Mouse (Mus musculus) heart, embryonic 16.5 days (tissue): ENCODE data around the gene Rnf144b. TPM values are rescaled to one million over a fixed set of nuclear protein-coding genes. Genes with fewer than 3 reads are reported as not detected.

Experiments
- ATAC-seq: fragments of 200-750 bp; cut with Nextera tagmentation; replicated peaks from 2 replicates; pipeline ENCODE4 v1.8.0; 2017; ENCODE audit warnings: moderate number of reproducible peaks; ENCODE audit not compliant: insufficient read depth, low FRiP score; ENCODE audit errors: extremely low read depth
- H3K27ac ChIP-seq: fragments of 300-500 bp; sonication (generic); 2 replicates; pipeline ENCODE4 v1.5.1; 2014; ENCODE audit warnings: mild to moderate bottlenecking, low read length, control low read depth, moderate library complexity
- H3K27me3 ChIP-seq: fragments of 300-500 bp; sonication (generic); 2 replicates; pipeline ENCODE4 v1.6.1; 2014; ENCODE audit warnings: low read length, mixed read lengths; ENCODE audit not compliant: control insufficient read depth, insufficient read depth
- H3K36me3 ChIP-seq: fragments of 300-500 bp; sonication (generic); 2 replicates; pipeline ENCODE4 v1.6.1; 2014; ENCODE audit not compliant: control insufficient read depth, insufficient read depth
- H3K4me1 ChIP-seq: fragments of 300-500 bp; sonication (generic); 2 replicates; pipeline ENCODE4 v1.6.1; 2014; ENCODE audit warnings: low read length, mixed read lengths; ENCODE audit not compliant: control insufficient read depth, insufficient read depth
- H3K4me2 ChIP-seq: fragments of 300-500 bp; sonication (generic); 2 replicates; pipeline ENCODE4 v1.6.1; 2014; ENCODE audit warnings: low read depth, mild to moderate bottlenecking, control low read depth, low read length
- H3K4me3 ChIP-seq: fragments of 300-500 bp; sonication (generic); 2 replicates; pipeline ENCODE4 v1.5.1; 2014; ENCODE audit warnings: mild to moderate bottlenecking, control low read depth, low read length
- H3K9ac ChIP-seq: fragments of 300-500 bp; sonication (generic); 2 replicates; pipeline ENCODE4 v1.6.1; 2014; ENCODE audit warnings: low read length, control low read depth
- H3K9me3 ChIP-seq: fragments of 300-500 bp; sonication (generic); replicated peaks from 2 replicates; pipeline ENCODE4 v1.6.1; 2016; ENCODE audit warnings: low read length; ENCODE audit not compliant: control insufficient read depth
- WGBS: fragments of 180-500 bp; shearing (Covaris S2); extraction: QIAGEN DNeasy Blood & Tissue Kit; methylation state at CpG from one replicate; pipeline ENCODE4 v1.1.7; 2014; 5-methylcytosine and 5-hydroxymethylcytosine counted together
- polyA plus RNA-seq: library from polyadenylated mRNA; unstranded; fragments of >200 nt; fragmentation: Nextera tagmentation; extraction: Ambion mirVana; gene quantifications from 2 replicates; pipeline ENCODE4 v1.2.1, GENCODE M21; 2015

The Rnf144b gene
- polyA plus RNA-seq, 1 experiment from 2014 or later = 1.5 TPM

DNA sequence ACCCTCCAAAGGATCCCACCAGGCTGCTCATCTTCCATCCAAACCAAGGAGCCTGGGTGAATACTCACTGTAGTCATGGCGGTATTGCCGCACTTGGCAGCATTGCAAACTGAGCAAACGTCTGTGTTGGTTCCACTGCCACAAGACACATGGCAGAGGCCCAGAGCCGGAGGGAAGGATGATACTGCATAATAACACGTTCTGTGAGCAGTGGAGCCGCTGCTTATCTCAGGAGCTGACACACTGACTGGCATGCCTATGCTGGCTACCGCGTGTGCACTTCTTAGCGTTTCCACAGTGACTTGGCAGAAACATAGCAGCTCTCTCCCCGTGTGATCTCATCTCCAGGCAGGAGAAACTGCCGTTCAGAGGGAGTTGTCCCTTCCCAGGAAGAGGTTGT is 122.3 kb downstream of the Rnf144b start:
- 0 out of 2 replicates have a peak overlapping the region, but pooled peaks have one; percentile 25 for H3K4me2 ChIP-seq
- no peaks in the 10 kb centered on the region for H3K27me3 ChIP-seq
- peaks cover 27% of the 10 kb centered on the region for H3K4me1 ChIP-seq
- no peak overlapping the region for H3K4me3 ChIP-seq
- ATAC-seq = peak; percentile 93
- H3K36me3 ChIP-seq = peaks cover 6% of the 10 kb centered on the region; the same call in 1 of the 2 replicates
- peak overlapping the region; percentile 76 for H3K27ac ChIP-seq
- no peaks in the 10 kb centered on the region for H3K9me3 ChIP-seq
- WGBS = 29% methylated on average over 11 of the region's 11 CpGs
- H3K9ac ChIP-seq = no peak overlapping the region

DNA sequence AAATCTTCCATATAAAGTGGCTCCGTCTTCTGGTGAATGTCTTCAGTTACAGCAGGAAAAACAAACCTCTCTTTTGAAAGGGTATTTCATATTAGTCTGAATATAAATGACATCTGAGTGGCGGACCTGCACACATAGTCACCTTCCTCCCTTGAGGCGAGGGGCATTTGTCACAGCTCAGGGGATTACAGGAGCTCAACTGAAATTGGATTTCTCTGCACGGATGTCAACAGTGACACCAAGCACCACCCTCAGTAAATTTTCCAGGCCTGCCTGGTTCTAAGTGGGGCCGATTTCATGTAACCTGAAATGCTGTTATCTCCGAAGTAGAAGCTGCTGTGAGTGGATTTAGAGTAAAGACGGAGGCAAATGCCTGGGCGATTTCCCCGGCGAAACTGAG is 124.0 kb downstream of the Rnf144b start:
- H3K27ac ChIP-seq = no peak overlapping the region

DNA sequence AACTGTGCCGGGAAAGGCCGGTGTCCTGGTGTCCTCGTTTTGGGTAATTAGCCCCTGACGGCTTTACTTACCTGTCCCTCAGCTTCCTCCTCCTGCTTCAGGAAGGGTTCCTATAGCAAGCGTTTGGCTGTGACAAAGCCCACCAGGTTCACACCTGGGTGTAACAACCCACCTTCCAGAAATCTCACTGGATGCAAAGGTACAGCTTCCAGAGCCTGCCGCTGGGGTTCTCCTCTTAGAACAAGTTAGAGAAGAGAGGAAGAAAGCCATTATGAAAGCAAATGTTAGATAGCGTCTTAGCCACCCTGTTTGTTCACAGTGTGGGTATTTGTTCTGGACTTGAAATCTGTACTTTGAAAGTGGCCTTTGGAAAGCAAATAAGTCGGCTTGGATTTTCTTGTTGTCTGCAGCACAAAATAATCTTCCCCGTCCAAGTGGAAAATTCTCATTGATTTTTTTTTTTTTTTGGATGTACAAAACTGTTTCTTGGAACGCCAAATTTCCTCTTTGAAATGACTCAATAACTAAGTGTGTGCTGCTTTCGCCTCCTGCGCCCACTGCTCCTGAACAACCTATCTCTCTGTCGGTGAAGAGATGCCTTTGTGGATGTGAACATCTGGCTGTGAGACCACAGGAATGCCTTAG is 124.8 kb downstream of the Rnf144b start:
- H3K36me3 ChIP-seq = peaks cover 6% of the 10 kb centered on the region; the same call in 1 of the 2 replicates
- H3K4me1 ChIP-seq = peaks cover 35% of the 10 kb centered on the region
- 64% methylated on average over 13 of the region's 13 CpGs for WGBS
- no peak for ATAC-seq
- no peak overlapping the region for H3K27ac ChIP-seq
- no peak overlapping the region for H3K9ac ChIP-seq
- no peaks in the 10 kb centered on the region for H3K27me3 ChIP-seq
- H3K4me3 ChIP-seq = no peak overlapping the region
- no peak overlapping the region for H3K4me2 ChIP-seq
- H3K9me3 ChIP-seq = no peaks in the 10 kb centered on the region

More for the DNA sequence above, 124.0 kb downstream of the Rnf144b start:
- H3K4me3 ChIP-seq = no peak overlapping the region
- no peaks in the 10 kb centered on the region for H3K27me3 ChIP-seq
- no peak for ATAC-seq
- H3K9ac ChIP-seq = no peak overlapping the region
- no peak overlapping the region for H3K4me2 ChIP-seq
- 45% methylated on average over 10 of the region's 10 CpGs for WGBS
- peaks cover 31% of the 10 kb centered on the region for H3K4me1 ChIP-seq
- no peaks in the 10 kb centered on the region for H3K9me3 ChIP-seq
- peaks cover 6% of the 10 kb centered on the region; the same call in 1 of the 2 replicates for H3K36me3 ChIP-seq

DNA sequence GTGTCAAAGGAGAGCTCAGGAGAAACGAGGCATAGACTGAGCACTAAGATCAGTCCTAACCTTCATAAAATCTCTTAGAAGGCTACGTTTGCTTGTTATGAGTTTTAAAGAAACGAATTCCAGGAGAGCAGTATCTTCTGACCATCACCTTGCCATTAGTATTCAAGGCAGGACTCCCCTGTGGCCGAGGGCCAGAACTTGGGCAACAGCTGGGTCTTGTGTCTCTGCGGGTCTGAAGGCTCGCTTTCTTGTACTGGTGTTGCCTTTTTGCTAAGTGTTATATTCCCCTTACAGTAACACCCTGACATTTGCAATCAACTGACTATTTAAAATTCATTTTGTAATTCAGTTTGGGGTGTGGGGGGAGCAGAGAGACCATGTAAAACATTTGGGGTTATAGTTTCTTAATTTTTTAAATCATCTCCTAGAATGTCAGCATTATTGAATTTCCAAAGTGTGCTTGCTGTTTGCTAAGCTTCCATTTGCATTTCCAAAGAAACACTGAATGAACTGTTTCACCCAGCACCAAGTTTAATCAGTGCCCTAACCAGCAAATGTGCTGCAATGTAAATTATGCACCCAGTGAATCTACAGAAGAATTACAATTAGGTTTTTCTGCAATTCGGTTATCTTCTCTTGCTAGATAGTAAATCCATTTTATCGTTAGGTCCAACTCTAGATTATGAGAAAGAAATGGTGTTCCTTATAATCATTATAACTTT is 126.0 kb downstream of the Rnf144b start:
- Histone ChIP-seq H3K27ac (no peak overlapping the region), H3K9ac (no peak overlapping the region), H3K9me3 (no peaks in the 10 kb centered on the region), H3K4me2 (no peak overlapping the region), H3K36me3 (peaks cover under 1% of the 10 kb centered on the region; the same call in 1 of the 2 replicates), H3K4me1 (peaks cover 35% of the 10 kb centered on the region), H3K27me3 (no peaks in the 10 kb centered on the region), H3K4me3 (no peak overlapping the region)
- WGBS = 78% methylated on average over 8 of the region's 8 CpGs
- ATAC-seq = no peak

DNA sequence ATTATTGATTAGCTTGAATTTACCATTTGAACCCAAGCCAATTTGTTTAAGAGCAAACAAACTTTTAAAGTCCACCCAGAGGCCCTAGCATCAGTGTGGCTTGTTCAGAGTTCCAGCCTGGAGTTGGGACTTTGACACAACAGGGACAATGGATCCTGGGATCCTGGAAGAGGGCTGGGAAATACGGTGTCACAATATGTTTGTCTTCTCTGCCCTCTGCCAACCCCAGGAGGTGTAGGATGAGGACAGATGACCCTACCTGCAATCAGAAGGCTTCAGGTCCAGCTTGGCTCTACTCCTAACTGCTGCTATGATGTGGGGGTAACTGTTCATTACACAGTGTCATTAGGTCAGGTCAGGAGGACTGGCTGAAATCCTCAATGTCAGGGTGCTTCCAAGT is 128.2 kb downstream of the Rnf144b start:
- no peak overlapping the region; the same call in 1 of the 2 replicates for H3K27ac ChIP-seq
- H3K4me3 ChIP-seq = no peak overlapping the region
- no peak overlapping the region for H3K4me2 ChIP-seq
- H3K36me3 ChIP-seq = no peaks in the 10 kb centered on the region
- H3K27me3 ChIP-seq = no peaks in the 10 kb centered on the region
- H3K9ac ChIP-seq = no peak overlapping the region
- H3K4me1 ChIP-seq = peaks cover 22% of the 10 kb centered on the region
- WGBS = 61% methylated on average over 1 of the region's 1 CpGs
- no peaks in the 10 kb centered on the region for H3K9me3 ChIP-seq
- no peak for ATAC-seq

DNA sequence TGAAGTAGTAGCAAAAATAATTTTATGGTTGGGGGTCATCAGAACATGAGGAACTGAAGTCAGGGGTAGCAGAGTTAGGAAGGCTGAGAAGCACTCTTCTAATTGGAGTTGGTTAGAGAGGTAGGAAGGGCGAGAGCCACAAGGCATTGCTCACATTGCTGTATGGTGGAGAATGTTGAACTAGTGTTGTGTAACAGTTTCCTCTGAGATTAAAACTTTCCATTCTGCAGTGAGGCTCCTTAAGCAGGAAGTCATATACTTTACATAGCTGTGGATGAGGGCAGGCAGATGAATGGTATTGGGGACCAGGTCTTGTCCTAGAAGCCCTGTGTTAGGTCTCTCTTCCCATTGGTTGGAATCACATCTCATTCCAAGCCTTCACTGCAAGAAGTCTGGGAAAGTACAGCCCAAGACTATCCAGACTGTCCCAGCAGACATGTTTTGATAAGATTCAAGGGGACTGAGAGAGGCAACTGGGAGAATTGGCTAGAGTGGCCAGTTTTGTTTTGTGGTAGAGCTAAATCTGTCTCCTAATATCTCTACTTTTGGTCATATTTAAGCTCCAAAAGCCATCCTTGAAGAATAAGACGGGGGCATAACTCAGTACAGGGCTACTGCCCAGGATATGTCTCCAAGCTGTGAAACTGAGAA is 128.8 kb downstream of the Rnf144b start:
- Histone ChIP-seq H3K4me2 (no peak overlapping the region), H3K27me3 (no peaks in the 10 kb centered on the region), H3K9me3 (no peaks in the 10 kb centered on the region), H3K4me3 (no peak overlapping the region), H3K4me1 (peaks cover 16% of the 10 kb centered on the region), H3K36me3 (no peaks in the 10 kb centered on the region), H3K27ac (peak overlapping the region; percentile 24; the same call in 1 of the 2 replicates), H3K9ac (no peak overlapping the region)
- WGBS = 75% methylated on average over 2 of the region's 2 CpGs
- ATAC-seq = peak; percentile 28; the same call in 1 of the 2 replicates

DNA sequence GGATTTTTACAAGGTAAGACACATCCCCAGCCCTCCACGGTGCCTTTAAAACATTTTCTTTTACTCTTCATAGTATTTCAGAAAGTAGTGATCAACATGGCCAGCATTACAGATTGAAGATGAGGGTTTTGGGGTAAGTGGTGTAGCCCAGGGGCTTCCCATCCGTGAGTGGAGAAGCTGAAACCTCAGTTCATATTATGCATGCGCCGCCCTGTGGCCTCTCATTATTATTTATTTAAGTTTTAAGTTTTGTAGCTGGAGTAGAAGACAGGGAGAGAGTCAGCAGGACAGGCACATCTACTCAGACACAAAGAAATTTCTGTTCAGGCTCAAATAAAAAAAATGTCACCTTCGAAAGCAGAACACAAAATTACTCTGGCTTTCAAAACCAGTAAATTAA is 131.3 kb downstream of the Rnf144b start:
- no peak overlapping the region for H3K27ac ChIP-seq
- H3K9me3 ChIP-seq = no peaks in the 10 kb centered on the region
- no peak for ATAC-seq
- H3K9ac ChIP-seq = no peak overlapping the region
- H3K4me1 ChIP-seq = peaks cover 22% of the 10 kb centered on the region
- 72% methylated on average over 5 of the region's 5 CpGs for WGBS
- H3K4me3 ChIP-seq = no peak overlapping the region
- no peaks in the 10 kb centered on the region for H3K27me3 ChIP-seq
- no peak overlapping the region for H3K4me2 ChIP-seq
- H3K36me3 ChIP-seq = no peaks in the 10 kb centered on the region

DNA sequence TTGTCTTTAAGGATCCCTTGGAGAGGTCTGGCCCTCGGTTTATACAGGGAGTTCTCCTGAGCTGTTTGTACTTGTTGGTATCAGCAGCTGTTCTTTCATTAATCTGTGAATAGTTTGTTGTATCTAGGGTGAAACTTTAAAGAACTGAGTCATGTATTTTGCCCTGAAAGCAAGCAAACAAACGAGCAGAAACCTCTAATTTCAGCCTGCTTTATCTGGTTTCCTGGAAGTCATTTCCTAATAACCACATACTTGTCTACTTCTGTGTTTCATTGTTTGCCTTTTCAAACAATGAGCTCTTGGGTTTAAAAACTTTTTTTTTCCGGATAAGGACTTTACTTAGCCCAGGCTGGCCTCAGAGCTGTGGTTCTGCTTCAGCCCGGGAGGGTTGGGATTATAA is 136.8 kb downstream of the Rnf144b start:
- Histone ChIP-seq H3K9me3 (no peaks in the 10 kb centered on the region), H3K27ac (peak overlapping the region; percentile 10; the same call in 1 of the 2 replicates), H3K4me1 (peaks cover 11% of the 10 kb centered on the region), H3K4me2 (no peak overlapping the region), H3K4me3 (no peak overlapping the region), H3K36me3 (no peaks in the 10 kb centered on the region), H3K27me3 (no peaks in the 10 kb centered on the region), H3K9ac (no peak overlapping the region)
- WGBS = 47% methylated on average over 4 of the region's 4 CpGs
- ATAC-seq = no peak

DNA sequence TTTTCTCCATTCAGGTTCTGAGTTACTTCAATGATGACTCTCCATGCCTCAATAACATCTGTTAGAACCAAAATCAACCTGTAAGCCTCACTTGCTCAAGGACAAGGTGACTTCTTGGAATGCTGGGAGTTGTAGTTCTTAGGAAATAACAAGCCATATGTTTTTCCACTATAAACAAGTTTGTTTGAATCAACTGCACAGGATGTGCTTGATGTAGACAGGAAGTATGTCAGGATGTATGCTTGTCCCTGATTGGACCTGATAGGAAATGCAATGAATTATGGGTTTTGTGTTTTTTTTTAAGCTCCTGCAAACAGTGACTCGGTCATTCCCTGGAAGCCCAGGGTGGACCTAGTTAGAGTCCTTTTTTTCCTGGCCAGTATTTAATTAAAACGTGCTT is 139.5 kb downstream of the Rnf144b start:
- H3K4me3 ChIP-seq = no peak overlapping the region
- no peaks in the 10 kb centered on the region for H3K27me3 ChIP-seq
- H3K27ac ChIP-seq = no peak overlapping the region
- 63% methylated on average over 2 of the region's 2 CpGs for WGBS
- ATAC-seq = no peak
- H3K4me1 ChIP-seq = peaks cover 13% of the 10 kb centered on the region
- H3K9me3 ChIP-seq = no peaks in the 10 kb centered on the region; the same call in 1 of the 2 replicates
- no peaks in the 10 kb centered on the region for H3K36me3 ChIP-seq
- H3K4me2 ChIP-seq = no peak overlapping the region
- no peak overlapping the region for H3K9ac ChIP-seq
